Mouse (Mus musculus) hindbrain, postnatal 0 days (tissue): ENCODE measurements around the gene Pdzk1ip1. TPM values are rescaled to one million over a fixed set of nuclear protein-coding genes. Genes with fewer than 3 reads are reported as not detected.

Experiments used
- ATAC-seq: fragments of 200-750 bp; cut with Nextera tagmentation; 2 replicates; pipeline ENCODE4 v1.8.0; 2017; ENCODE audit warnings: mild to moderate bottlenecking, moderate TSS enrichment, moderate library complexity
- DNase-seq: peaks from one replicate; pipeline ENCODE4 v3.0.0-alpha.2; 2015; ENCODE audit warnings: low spot score
- H3K27ac ChIP-seq: fragments of 300-500 bp; sonication (generic); 2 replicates; pipeline ENCODE4 v1.5.1; 2014; ENCODE audit warnings: mild to moderate bottlenecking
- H3K27me3 ChIP-seq: fragments of 300-500 bp; sonication (generic); 2 replicates; pipeline ENCODE4 v1.6.1; 2014; ENCODE audit warnings: low read length, mixed read lengths; ENCODE audit not compliant: insufficient read depth
- H3K36me3 ChIP-seq: fragments of 300-500 bp; sonication (generic); 2 replicates; pipeline ENCODE4 v1.6.1; 2014; ENCODE audit warnings: low read length, mixed read lengths; ENCODE audit not compliant: insufficient read depth
- H3K4me1 ChIP-seq: fragments of 300-500 bp; sonication (generic); 2 replicates; pipeline ENCODE4 v1.6.1; 2014; ENCODE audit warnings: antibody characterized with exemption, low read length, mixed read lengths; ENCODE audit not compliant: insufficient read depth
- H3K4me2 ChIP-seq: fragments of 300-500 bp; sonication (generic); 2 replicates; pipeline ENCODE4 v1.6.1; 2014; ENCODE audit warnings: low read depth, mild to moderate bottlenecking, low read length, moderate library complexity, mixed read lengths
- H3K4me3 ChIP-seq: fragments of 300-500 bp; sonication (generic); 2 replicates; pipeline ENCODE4 v1.5.1; 2014; ENCODE audit warnings: low read length
- H3K9ac ChIP-seq: fragments of 300-500 bp; sonication (generic); replicated peaks from 2 replicates; pipeline ENCODE4 v1.6.1; 2014; ENCODE audit warnings: mild to moderate bottlenecking, low read length, moderate library complexity, mixed read lengths
- H3K9me3 ChIP-seq: fragments of 300-500 bp; sonication (generic); 2 replicates; pipeline ENCODE4 v1.6.1; 2016; ENCODE audit warnings: low read length, mixed read lengths
- CTCF ChIP-seq: IDR thresholded peaks from 2 replicates; pipeline ENCODE4 v1.5.1; 2016; ENCODE audit warnings: antibody characterized with exemption, control low read depth, low read depth
- WGBS: fragments of 180-500 bp; shearing (Covaris S2); extraction: QIAGEN DNeasy Blood & Tissue Kit; methylation state at CpG from one replicate; pipeline ENCODE4 v1.1.7; 2014; 5-methylcytosine and 5-hydroxymethylcytosine counted together
- polyA plus RNA-seq: library from polyadenylated mRNA; unstranded; fragments of >200 nt; fragmentation: Nextera tagmentation; extraction: Ambion mirVana; gene quantifications from 2 replicates; pipeline ENCODE4 v1.2.1, GENCODE M21; 2015
- total RNA-seq: library from RNA; depleted of rRNA; stranded (reverse); fragments of >200 nt; gene quantifications from 2 replicates; pipeline ENCODE4 v1.2.3, GENCODE M21; 2014; rRNA removed

Pdzk1ip1 gene
- total and polyA plus RNA-seq, 2 experiments from 2014 or later = 0.58 to 4.2 TPM

DNA sequence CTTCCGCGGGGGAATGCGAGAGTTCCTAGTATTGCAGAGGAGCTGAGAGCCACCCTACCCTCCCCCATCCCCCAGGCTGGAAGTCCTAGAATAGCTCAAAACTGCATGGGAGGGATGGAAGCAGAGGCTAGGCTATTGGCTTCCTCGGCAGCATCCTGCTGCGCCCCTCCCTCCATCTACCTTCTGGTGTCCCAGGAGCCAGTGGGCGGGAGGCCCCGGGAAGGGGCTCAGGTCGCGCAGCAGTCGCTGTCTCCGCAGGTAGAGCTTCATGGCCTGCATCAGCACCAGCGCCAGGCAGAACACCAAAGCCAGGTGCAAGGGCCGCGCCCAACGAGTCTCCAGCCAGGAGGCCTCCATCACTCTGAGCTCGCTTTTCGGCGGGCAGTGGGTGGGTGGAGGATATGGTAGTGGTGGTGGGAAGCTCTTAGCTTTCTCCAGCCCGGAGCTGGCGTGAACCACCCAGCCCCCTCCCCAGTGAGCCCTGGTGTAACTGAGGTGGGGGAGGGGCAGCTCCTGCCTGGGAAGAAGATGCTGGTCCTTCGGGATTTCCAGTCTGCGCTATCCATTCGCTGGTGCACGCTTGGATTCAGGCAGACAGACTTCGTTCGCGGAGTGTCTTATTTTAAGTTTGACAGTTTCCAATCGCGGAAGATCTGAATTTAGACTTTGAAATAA, 45.2 kb downstream of the Pdzk1ip1 start, which contains the start of gene Cyp4x1:
TSS of gene Cyp4x1 (minus strand) at position 661 of the 675 bp plus-strand sequence.
- WGBS = under 1% methylated on average over 29 of the region's 29 CpGs
- peak; percentile 92 for ATAC-seq
- H3K4me2 ChIP-seq = peak within 1 kb of the TSS; percentile 74

DNA sequence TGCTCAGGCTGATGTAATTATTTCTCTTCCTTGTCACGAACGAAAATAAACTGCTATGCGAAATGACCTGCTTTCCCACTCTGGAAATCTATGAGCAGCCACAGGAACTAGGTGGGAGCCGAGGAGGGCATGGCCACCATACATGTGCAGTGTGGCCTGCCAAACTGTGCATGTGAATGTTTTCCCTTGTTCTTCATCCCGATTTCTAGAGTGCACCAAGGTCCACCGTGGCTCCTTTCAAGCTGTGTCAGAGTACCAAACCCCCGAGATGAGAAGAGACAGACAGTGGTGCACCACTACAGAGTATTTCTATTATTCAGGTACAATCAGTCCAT, 45.8 kb downstream of the Pdzk1ip1 start:
- no peaks in the 10 kb centered on the region for H3K36me3 ChIP-seq
- no peaks in the 10 kb centered on the region for H3K27me3 ChIP-seq
- ATAC-seq (peak; percentile 66), DNase-seq (no peak)
- H3K9me3 ChIP-seq = no peaks in the 10 kb centered on the region
- peak overlapping the region; percentile 56 for H3K4me3 ChIP-seq
- H3K4me2 ChIP-seq = peak overlapping the region; percentile 74
- H3K27ac ChIP-seq = peak overlapping the region; percentile 86
- WGBS = 13% methylated on average over 7 of the region's 7 CpGs
- TF ChIP-seq CTCF = no peak
- no peaks in the 10 kb centered on the region for H3K4me1 ChIP-seq
- H3K9ac ChIP-seq = peak overlapping the region; percentile 70

More for the DNA sequence above, 45.2 kb downstream of the Pdzk1ip1 start, which contains the start of gene Cyp4x1:
- H3K36me3 ChIP-seq = no peaks in the 10 kb centered on the region
- no peaks in the 10 kb centered on the region for H3K9me3 ChIP-seq
- no peak for TF ChIP-seq CTCF
- H3K27me3 ChIP-seq = no peaks in the 10 kb centered on the region
- H3K4me1 ChIP-seq = no peaks in the 10 kb centered on the region
- peak; percentile 84 for DNase-seq
- H3K9ac ChIP-seq = peak within 1 kb of the TSS; percentile 70
- peak within 1 kb of the TSS; percentile 56 for H3K4me3 ChIP-seq
- peak within 1 kb of the TSS; percentile 86 for H3K27ac ChIP-seq

Other genes with a start within 250 kb of the Pdzk1ip1 start
- 0.90 and 1.8 TPM in 2 replicates for gene Foxd2, start 179.8 kb upstream of the Pdzk1ip1 start, total RNA-seq
- gene Foxd2, start 179.8 kb upstream of the Pdzk1ip1 start, polyA plus RNA-seq = 0.16 and 0.30 TPM in 2 replicates
- not detected in 2 replicates for gene Foxe3, start 162.7 kb upstream of the Pdzk1ip1 start, total RNA-seq
- gene Foxe3, start 162.7 kb upstream of the Pdzk1ip1 start, polyA plus RNA-seq = not detected in 2 replicates
- 68.0 and 70.3 TPM in 2 replicates for gene Cmpk1, start 101.5 kb upstream of the Pdzk1ip1 start, total RNA-seq
- 199 and 204 TPM in 2 replicates for gene Cmpk1, start 101.5 kb upstream of the Pdzk1ip1 start, polyA plus RNA-seq
- gene Stil, start 88.5 kb upstream of the Pdzk1ip1 start, total RNA-seq = 2.8 and 3.6 TPM in 2 replicates
- gene Stil, start 88.5 kb upstream of the Pdzk1ip1 start, polyA plus RNA-seq = 2.3 and 2.8 TPM in 2 replicates
- gene Tal1, start 32.3 kb upstream of the Pdzk1ip1 start, total RNA-seq = 18.1 and 19.4 TPM in 2 replicates
- 1.1 and 1.6 TPM in 2 replicates for gene Tal1, start 32.3 kb upstream of the Pdzk1ip1 start, polyA plus RNA-seq
- gene Cyp4x1, start 45.6 kb downstream of the Pdzk1ip1 start, total RNA-seq = 20.7 and 25.9 TPM in 2 replicates
- 9.4 and 9.7 TPM in 2 replicates for gene Cyp4x1, start 45.6 kb downstream of the Pdzk1ip1 start, polyA plus RNA-seq
- not detected in 2 replicates for gene Cyp4a29, start 153.4 kb downstream of the Pdzk1ip1 start, total RNA-seq
- not detected in 2 replicates for gene Cyp4a29, start 153.4 kb downstream of the Pdzk1ip1 start, polyA plus RNA-seq
- gene Cyp4a12a, start 210.3 kb downstream of the Pdzk1ip1 start, total RNA-seq = not detected in 2 replicates
- gene Cyp4a12a, start 210.3 kb downstream of the Pdzk1ip1 start, polyA plus RNA-seq = not detected in 2 replicates